Mouse (Mus musculus) spleen, adult 2 months (tissue): ENCODE measurements around the gene Olfr832. TPM values are rescaled to one million over a fixed set of nuclear protein-coding genes. Genes with fewer than 3 reads are reported as not detected.
"Not testable (repeated sequence)": the region's sequence is repeated elsewhere in the genome, so short reads cannot be mapped to it uniquely, and the experiment has no call there.

Experiments
- DNase-seq, 2 experiments: peaks; one replicate each; pipeline versions ENCODE4 v3.0.0 to v3.0.0-alpha.2; 2012 to 2021; ENCODE audit warnings: low spot score in 2 of 2, low read depth in 1 of 2
- H3K27ac ChIP-seq: fragments of 200-500 bp; 2 replicates; pipeline ENCODE4 v1.5.1; 2012; ENCODE audit warnings: low read length, inconsistent platforms; ENCODE audit not compliant: insufficient read depth
- H3K27me3 ChIP-seq: fragments of 200-500 bp; 2 replicates; pipeline ENCODE4 v1.6.1; 2012; ENCODE audit warnings: mild to moderate bottlenecking, moderate library complexity, low read length, inconsistent platforms; ENCODE audit not compliant: control insufficient read depth, insufficient read depth
- H3K36me3 ChIP-seq: fragments of 200-500 bp; 2 replicates; pipeline ENCODE4 v1.6.1; 2012; ENCODE audit warnings: mild to moderate bottlenecking, low read length, inconsistent platforms; ENCODE audit not compliant: control insufficient read depth, insufficient read depth
- H3K4me1 ChIP-seq: fragments of 200-500 bp; 2 replicates; pipeline ENCODE4 v1.6.1; 2011; ENCODE audit warnings: inconsistent platforms; ENCODE audit not compliant: control insufficient read depth, insufficient read depth, insufficient read length
- H3K4me3 ChIP-seq: fragments of 200-500 bp; 2 replicates; pipeline ENCODE4 v1.5.1; 2011; ENCODE audit warnings: mild to moderate bottlenecking, inconsistent platforms; ENCODE audit not compliant: insufficient read depth, insufficient read length; ENCODE audit errors: extremely low read depth
- CTCF ChIP-seq: fragments of 200-500 bp; IDR thresholded peaks from 2 replicates; pipeline ENCODE4 v1.5.1; 2011; ENCODE audit warnings: mild to moderate bottlenecking, inconsistent platforms; ENCODE audit not compliant: insufficient read depth, insufficient read length, insufficient replicate concordance; ENCODE audit errors: extremely low read depth
- POLR2A ChIP-seq: fragments of 200-500 bp; IDR thresholded peaks from 2 replicates; pipeline ENCODE4 v1.6.1; 2011; ENCODE audit warnings: low read depth, low read length, inconsistent platforms
- WGBS: fragments of 180-500 bp; shearing (Covaris S2); methylation state at CpG from one replicate; pipeline ENCODE4 v1.1.7; 2018; 5-methylcytosine and 5-hydroxymethylcytosine counted together
- polyA plus RNA-seq: library from polyadenylated mRNA; depleted of rRNA; stranded (reverse); fragments of >200 nt; gene quantifications from 2 replicates; pipeline ENCODE4 v1.2.3, GENCODE M21; 2012; rRNA removed

Gene Olfr832
- polyA plus RNA-seq, result not detected in 2 replicates

DNA sequence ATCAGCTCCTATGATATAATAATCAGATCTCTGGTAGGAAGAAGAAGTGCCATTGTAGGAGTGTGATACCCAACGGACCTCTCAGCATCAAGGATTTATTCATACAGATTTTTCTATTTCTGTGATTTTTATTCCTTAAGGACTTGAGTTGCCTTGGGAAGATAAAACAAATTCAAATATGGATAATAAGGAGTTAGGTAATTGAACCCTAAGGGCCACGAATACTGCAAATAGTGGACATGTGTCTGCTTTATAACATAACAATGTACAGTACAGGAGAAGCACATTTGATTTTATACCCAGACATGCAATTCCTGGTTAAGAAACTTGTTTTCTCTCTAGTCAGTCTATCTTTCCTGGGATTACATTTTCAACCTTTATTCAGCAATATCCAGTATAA lies at the start of gene Olfr832:
TSS of gene Olfr832 (plus strand) at position 301 of the 400 bp plus-strand sequence.
- DNase-seq, H3K4me1 ChIP-seq, H3K4me3 ChIP-seq, H3K27ac ChIP-seq, H3K27me3 ChIP-seq, H3K36me3 ChIP-seq: not testable (repeated sequence)
- WGBS, result 77% methylated on average over 2 of the region's 2 CpGs

- not testable (repeated sequence) for H3K27ac ChIP-seq, H3K4me1 ChIP-seq, DNase-seq, H3K27me3 ChIP-seq, H3K36me3 ChIP-seq, H3K4me3 ChIP-seq
- WGBS, result 79% methylated on average over 2 of the region's 2 CpGs
Observed at GRCm38 (mm10) chr9:18907699-18908098, 29.2 kb upstream of the Olfr832 start.

GRCm38 (mm10) chr9:18927921-18928320 lies 9.0 kb upstream of the Olfr832 start:
- not testable (repeated sequence) for DNase-seq, H3K27me3 ChIP-seq, H3K36me3 ChIP-seq, H3K4me3 ChIP-seq, H3K4me1 ChIP-seq, H3K27ac ChIP-seq
- 85% methylated on average over 16 of the region's 16 CpGs for WGBS

DNA sequence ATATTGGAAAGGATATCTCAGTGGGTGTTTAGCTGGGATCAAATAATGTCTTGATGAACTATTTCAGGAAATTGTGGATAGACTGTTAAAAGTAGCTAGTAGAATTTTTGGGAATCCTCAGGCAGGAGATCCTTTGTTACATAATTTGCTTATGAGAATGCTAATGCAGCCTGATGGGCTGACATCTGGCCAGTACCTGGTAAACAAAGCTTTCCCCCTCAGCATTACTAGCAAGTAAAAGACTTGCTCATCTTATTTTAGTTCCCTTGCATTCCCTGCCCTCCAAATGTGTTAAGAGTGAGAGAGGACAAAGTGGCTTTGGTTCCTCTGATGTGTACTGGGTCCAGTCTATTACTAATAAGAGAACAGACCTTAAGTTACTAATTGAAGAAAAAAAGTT lies 25.1 kb downstream of the Olfr832 start:
- no peak for DNase-seq
- Histone ChIP-seq H3K4me3 (no peak overlapping the region), H3K36me3 (no peaks in the 10 kb centered on the region), H3K4me1 (no peaks in the 10 kb centered on the region), H3K27me3 (no peaks in the 10 kb centered on the region), H3K27ac (no peak overlapping the region)
- TF ChIP-seq POLR2A (no peak), CTCF (no peak)

DNA sequence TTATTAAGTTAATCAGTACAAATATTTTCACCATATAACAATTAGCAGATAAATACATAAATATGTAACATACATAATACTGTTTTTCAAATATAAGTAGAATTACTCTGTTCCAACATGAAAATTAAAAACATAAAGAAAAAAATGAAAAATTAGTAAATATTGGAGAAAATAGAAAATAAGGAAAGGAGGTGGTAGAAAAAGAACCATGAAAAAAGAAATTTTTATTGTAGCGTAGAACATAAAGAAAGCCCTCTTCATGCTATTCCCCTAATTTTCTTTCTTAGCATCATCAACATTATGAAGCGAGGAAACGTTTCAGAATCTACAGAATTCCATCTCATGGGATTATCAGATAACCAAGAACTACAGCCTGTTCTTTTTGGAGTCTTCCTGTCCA lies 50.8 kb downstream of the Olfr832 start, which contains the start of gene Olfr834:
TSS of gene Olfr834 (plus strand) at position 301 of the 400 bp plus-strand sequence.
- 78% methylated on average over 3 of the region's 3 CpGs for WGBS
- no peak for TF ChIP-seq POLR2A
- no peak for TF ChIP-seq CTCF
- Histone ChIP-seq H3K27ac (no peak within 1 kb of the TSS), H3K4me3 (no peak within 1 kb of the TSS), H3K27me3 (no peaks in the 10 kb centered on the region), H3K4me1 (no peaks in the 10 kb centered on the region), H3K36me3 (no peaks in the 10 kb centered on the region)
- no peak for DNase-seq

Other genes starting within 250 kb of the Olfr832 start
- gene Olfr24, start 173.1 kb upstream of the Olfr832 start, polyA plus RNA-seq, result not detected in 2 replicates
- gene Olfr828, start 117.6 kb upstream of the Olfr832 start, polyA plus RNA-seq, result not detected in 2 replicates
- not detected in 2 replicates for gene Olfr829, start 82.2 kb upstream of the Olfr832 start, polyA plus RNA-seq
- not detected in 2 replicates for gene Olfr830, start 62.4 kb upstream of the Olfr832 start, polyA plus RNA-seq
- gene Olfr834, start 50.9 kb downstream of the Olfr832 start, polyA plus RNA-seq, result not detected in 2 replicates
- gene Olfr835, start 95.6 kb downstream of the Olfr832 start, polyA plus RNA-seq, result not detected in 2 replicates
- not detected in 2 replicates for gene Olfr836, start 183.3 kb downstream of the Olfr832 start, polyA plus RNA-seq
- not detected in 2 replicates for gene Olfr837, start 199.2 kb downstream of the Olfr832 start, polyA plus RNA-seq
- not detected in 2 replicates for gene Olfr839-ps1, start 240.2 kb downstream of the Olfr832 start, polyA plus RNA-seq